Mouse (Mus musculus) thymus, adult 2 months (tissue): ENCODE measurements at regions not wholly inside any gene's neighbourhood (a gene's known extent, or its start where the extent isn't known, plus 50 kb on each side); places are given as distances from the start of the nearest gene placed in this dataset.

Experiments used
- CTCF ChIP-seq: fragments of 200-500 bp; IDR thresholded peaks from 2 replicates; pipeline ENCODE4 v1.5.1; 2012; ENCODE audit warnings: mild to moderate bottlenecking, control low read depth, low read length, moderate library complexity, borderline replicate concordance; ENCODE audit not compliant: control insufficient read depth, poor library complexity, insufficient read depth; ENCODE audit errors: extremely low read depth
- POLR2A ChIP-seq: fragments of 200-500 bp; IDR thresholded peaks from 2 replicates; pipeline ENCODE4 v1.6.1; 2012; ENCODE audit warnings: mild to moderate bottlenecking, low read length, control low read depth, moderate library complexity; ENCODE audit not compliant: control insufficient read depth, poor library complexity, insufficient read depth; ENCODE audit errors: extremely low read depth

- TF ChIP-seq POLR2A (no peak), CTCF (no peak)
Observed at GRCm38 (mm10) chr3:131000252-131000651, 110.0 kb upstream of the Lef1 start.
